Mouse (Mus musculus): Measurements from ENCODE around the gene Dusp23.
A peak's percentile ranks its signal among the peaks of the same experiment; 100 is the strongest.

The Dusp23 gene

GRCm38 (mm10) chr1:172632451-172633326, at the start of gene Dusp23:
Gene Dusp23, minus strand, starts transcription at chr1:172632962.
- DNase-seq (ENCODE audit: low spot score in 2 of 2) = peak; percentile 93 to 98

GRCm38 (mm10) chr1:172680742-172681141, 48.0 kb upstream of the Dusp23 start:
- DNase-seq (ENCODE audit: low spot score in 2 of 2) = no peak

GRCm38 (mm10) chr1:172670716-172671115, 38.0 kb upstream of the Dusp23 start:
- no peak for DNase-seq (ENCODE audit: low spot score in 2 of 2)

- no peak for DNase-seq (ENCODE audit: low spot score in 2 of 2)
These were observed 34.8 kb upstream of the Dusp23 start for GRCm38 (mm10) chr1:172667597-172667996.

- no peak for DNase-seq (ENCODE audit: low spot score in 2 of 2)
These were observed 32.7 kb upstream of the Dusp23 start for GRCm38 (mm10) chr1:172665457-172665856.

GRCm38 (mm10) chr1:172659688-172660087, 26.9 kb upstream of the Dusp23 start:
- no peak for DNase-seq (ENCODE audit: low spot score in 2 of 2)

GRCm38 (mm10) chr1:172657266-172657665, 24.5 kb upstream of the Dusp23 start:
- DNase-seq (ENCODE audit: low spot score in 2 of 2) = no peak

GRCm38 (mm10) chr1:172653900-172654299, 21.1 kb upstream of the Dusp23 start:
- no peak for DNase-seq (ENCODE audit: low spot score in 2 of 2)

GRCm38 (mm10) chr1:172652040-172652662, 19.4 kb upstream of the Dusp23 start:
- no peak for DNase-seq (ENCODE audit: low spot score in 2 of 2)

- no peak for DNase-seq (ENCODE audit: low spot score in 2 of 2)
These were observed 18.7 kb upstream of the Dusp23 start for GRCm38 (mm10) chr1:172651288-172651987.

- DNase-seq (ENCODE audit: low spot score in 2 of 2) = no peak
These were observed 17.9 kb upstream of the Dusp23 start for GRCm38 (mm10) chr1:172650519-172651287.

- no peak for DNase-seq (ENCODE audit: low spot score in 2 of 2)
These were observed 16.6 kb upstream of the Dusp23 start for GRCm38 (mm10) chr1:172649396-172649795.

GRCm38 (mm10) chr1:172647236-172647635, 14.5 kb upstream of the Dusp23 start:
- DNase-seq (ENCODE audit: low spot score in 2 of 2) = no peak

GRCm38 (mm10) chr1:172638781-172639180, 6.0 kb upstream of the Dusp23 start:
- DNase-seq (ENCODE audit: low spot score in 2 of 2) = no peak

GRCm38 (mm10) chr1:172637801-172638200, 5.0 kb upstream of the Dusp23 start:
- DNase-seq (ENCODE audit: low spot score in 2 of 2) = no peak

GRCm38 (mm10) chr1:172636266-172636665, 3.5 kb upstream of the Dusp23 start:
- DNase-seq (ENCODE audit: low spot score in 2 of 2) = no peak

GRCm38 (mm10) chr1:172635258-172635657, 2.5 kb upstream of the Dusp23 start:
- DNase-seq (ENCODE audit: low spot score in 2 of 2) = no peak

- DNase-seq (ENCODE audit: low spot score in 2 of 2) = no peak
These were observed 1.4 kb upstream of the Dusp23 start for GRCm38 (mm10) chr1:172634136-172634535.

- DNase-seq (ENCODE audit: low spot score in 2 of 2) = no peak
These were observed 1.0 kb downstream of the Dusp23 start for GRCm38 (mm10) chr1:172631721-172632120.

GRCm38 (mm10) chr1:172629831-172630230, 2.9 kb downstream of the Dusp23 start:
- DNase-seq (ENCODE audit: low spot score in 2 of 2) = no peak

GRCm38 (mm10) chr1:172626306-172626705, 6.5 kb downstream of the Dusp23 start:
- DNase-seq (ENCODE audit: low spot score in 2 of 2) = no peak

- DNase-seq (ENCODE audit: low spot score in 2 of 2) = no peak
These were observed 8.7 kb downstream of the Dusp23 start for GRCm38 (mm10) chr1:172624081-172624480.
